Mouse (Mus musculus): ENCODE results near the gene Vamp5. TPM values are rescaled to one million over a fixed set of nuclear protein-coding genes. Genes with fewer than 3 reads are reported as not detected.

The Vamp5 gene
- polyA plus RNA-seq (2016; fragmentation: Nextera tagmentation; extraction: Ambion mirVana), result 10.2 and 12.7 TPM in 2 replicates

- H3K27ac ChIP-seq (replicated peaks), result no peak within 1 kb of the TSS
- no peaks in the 10 kb centered on the region for H3K9me3 ChIP-seq
- peak within 1 kb of the TSS; percentile 45 for H3K4me3 ChIP-seq
- 3% methylated on average over 49 of the region's 49 CpGs for WGBS
- H3K27me3 ChIP-seq, result peaks cover 38% of the 10 kb centered on the region
- peak within 1 kb of the TSS; percentile 60 for H3K4me2 ChIP-seq (replicated peaks)
- peaks cover 6% of the 10 kb centered on the region; the same call in 1 of the 2 replicates for H3K4me1 ChIP-seq
- ATAC-seq (ENCODE audit: low FRiP score, low read depth), result peak; percentile 71
- H3K9ac ChIP-seq (replicated peaks), result peak within 1 kb of the TSS; percentile 47; the same call in 1 of the 2 replicates
- H3K36me3 ChIP-seq, result no peaks in the 10 kb centered on the region
Observed at GRCm38 (mm10) chr6:72380131-72380770, at the start of gene Vamp5. Gene Vamp5, minus strand, starts transcription at chr6:72380468.

- no peak overlapping the region for H3K9ac ChIP-seq (replicated peaks)
- H3K4me2 ChIP-seq (replicated peaks), result no peak overlapping the region
- no peaks in the 10 kb centered on the region for H3K27me3 ChIP-seq
- no peak overlapping the region for H3K27ac ChIP-seq (replicated peaks)
- no peaks in the 10 kb centered on the region for H3K4me1 ChIP-seq
- no peaks in the 10 kb centered on the region for H3K9me3 ChIP-seq
- no peak for ATAC-seq (ENCODE audit: low FRiP score, low read depth)
- peaks cover 71% of the 10 kb centered on the region for H3K36me3 ChIP-seq
- WGBS, result 90% methylated on average over 21 of the region's 21 CpGs
- no peak overlapping the region for H3K4me3 ChIP-seq
Observed at GRCm38 (mm10) chr6:72429061-72429842, 49.0 kb upstream of the Vamp5 start.

DNA sequence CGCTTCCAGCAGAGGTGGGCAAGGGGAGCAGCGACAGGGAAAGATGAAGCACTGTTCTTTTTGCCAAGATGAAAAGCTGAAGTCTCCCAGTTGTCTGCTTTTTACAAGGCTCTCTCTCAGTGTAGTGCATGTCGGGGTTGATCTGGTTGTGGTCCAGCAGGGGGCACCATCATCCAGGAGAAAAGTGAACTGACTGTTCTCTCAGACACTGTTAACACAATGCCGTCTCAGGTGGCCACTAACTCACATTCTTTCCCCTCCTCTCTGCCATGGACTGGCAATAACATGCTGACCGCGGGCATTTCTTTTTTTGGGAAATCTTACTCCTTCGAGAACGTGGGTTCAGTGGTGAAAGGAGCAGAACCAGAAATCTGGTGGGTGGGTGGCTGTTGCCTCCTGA is 47.8 kb upstream of the Vamp5 start:
- no peak overlapping the region; the same call in 1 of the 2 replicates for H3K27ac ChIP-seq (replicated peaks)
- no peaks in the 10 kb centered on the region for H3K4me1 ChIP-seq
- no peaks in the 10 kb centered on the region for H3K27me3 ChIP-seq
- no peak overlapping the region for H3K9ac ChIP-seq (replicated peaks)
- H3K36me3 ChIP-seq, result peaks cover 73% of the 10 kb centered on the region
- H3K9me3 ChIP-seq, result no peaks in the 10 kb centered on the region
- ATAC-seq (ENCODE audit: low FRiP score, low read depth), result peak; percentile 83
- H3K4me3 ChIP-seq, result no peak overlapping the region
- H3K4me2 ChIP-seq (replicated peaks), result no peak overlapping the region
- 42% methylated on average over 8 of the region's 8 CpGs for WGBS

GRCm38 (mm10) chr6:72425646-72426045 is 45.4 kb upstream of the Vamp5 start:
- Histone ChIP-seq H3K9ac (replicated peaks) (no peak overlapping the region), H3K4me1 (no peaks in the 10 kb centered on the region), H3K9me3 (no peaks in the 10 kb centered on the region), H3K27me3 (no peaks in the 10 kb centered on the region), H3K27ac (replicated peaks) (no peak overlapping the region), H3K4me3 (no peak overlapping the region), H3K4me2 (replicated peaks) (no peak overlapping the region), H3K36me3 (peaks cover 67% of the 10 kb centered on the region)
- 94% methylated on average over 11 of the region's 11 CpGs for WGBS
- ATAC-seq (ENCODE audit: low FRiP score, low read depth), result no peak

DNA sequence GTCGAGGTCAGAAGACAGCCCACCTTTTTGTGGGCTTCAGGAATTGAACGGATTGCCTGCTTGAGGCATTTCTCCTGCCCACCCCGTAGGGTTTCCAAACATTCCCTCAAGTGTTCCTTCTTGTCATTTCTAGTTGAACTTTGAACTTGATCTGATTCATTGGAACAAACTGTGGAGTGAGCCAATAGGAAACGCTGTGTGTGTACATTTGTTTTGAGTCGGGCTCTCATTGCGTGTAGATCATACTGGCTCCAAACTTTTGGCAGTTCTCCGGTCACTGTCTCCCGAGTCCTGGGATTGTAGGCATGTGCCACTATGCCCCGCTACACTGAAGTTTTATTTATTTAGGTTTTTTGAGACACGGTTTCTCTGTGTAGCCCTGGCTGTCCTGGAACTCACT is 40.6 kb upstream of the Vamp5 start:
- ATAC-seq (ENCODE audit: low FRiP score, low read depth), result no peak
- no peak overlapping the region for H3K27ac ChIP-seq (replicated peaks)
- H3K36me3 ChIP-seq, result peaks cover 70% of the 10 kb centered on the region
- no peak overlapping the region for H3K4me2 ChIP-seq (replicated peaks)
- 94% methylated on average over 10 of the region's 10 CpGs for WGBS
- no peak overlapping the region for H3K9ac ChIP-seq (replicated peaks)
- H3K27me3 ChIP-seq, result no peaks in the 10 kb centered on the region
- H3K4me1 ChIP-seq, result no peaks in the 10 kb centered on the region
- H3K4me3 ChIP-seq, result no peak overlapping the region
- H3K9me3 ChIP-seq, result no peaks in the 10 kb centered on the region

GRCm38 (mm10) chr6:72419806-72420205 is 39.5 kb upstream of the Vamp5 start:
- H3K27me3 ChIP-seq, result no peaks in the 10 kb centered on the region
- H3K36me3 ChIP-seq, result peaks cover 59% of the 10 kb centered on the region
- no peak overlapping the region for H3K4me2 ChIP-seq (replicated peaks)
- peaks cover 5% of the 10 kb centered on the region for H3K4me1 ChIP-seq
- H3K27ac ChIP-seq (replicated peaks), result no peak overlapping the region
- H3K9ac ChIP-seq (replicated peaks), result no peak overlapping the region
- H3K4me3 ChIP-seq, result no peak overlapping the region
- H3K9me3 ChIP-seq, result no peaks in the 10 kb centered on the region
- 88% methylated on average over 1 of the region's 1 CpGs for WGBS
- no peak for ATAC-seq (ENCODE audit: low FRiP score, low read depth)

DNA sequence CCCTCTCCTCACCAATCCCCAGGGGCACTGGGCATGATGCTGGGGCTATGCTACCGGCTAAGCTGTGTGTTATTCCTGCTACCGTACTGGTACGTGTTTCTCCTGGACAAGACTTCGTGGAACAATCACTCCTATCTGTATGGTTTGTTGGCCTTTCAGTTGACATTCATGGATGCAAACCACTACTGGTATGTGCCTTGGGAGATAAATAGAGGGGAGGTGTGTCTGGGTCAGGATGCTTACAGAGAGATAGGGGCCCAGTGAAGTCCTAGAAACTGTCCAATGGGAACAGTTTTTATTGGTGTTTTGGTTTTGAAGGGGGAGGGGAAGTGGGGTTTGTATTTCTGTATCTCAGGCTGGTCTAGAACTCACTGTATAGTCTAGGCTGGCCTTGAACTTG is 38.0 kb upstream of the Vamp5 start:
- Histone ChIP-seq H3K27ac (replicated peaks) (no peak overlapping the region), H3K27me3 (no peaks in the 10 kb centered on the region), H3K4me1 (peaks cover 9% of the 10 kb centered on the region), H3K4me3 (no peak overlapping the region), H3K9ac (replicated peaks) (no peak overlapping the region), H3K36me3 (peaks cover 44% of the 10 kb centered on the region), H3K9me3 (no peaks in the 10 kb centered on the region), H3K4me2 (replicated peaks) (no peak overlapping the region)
- 96% methylated on average over 4 of the region's 4 CpGs for WGBS
- ATAC-seq (ENCODE audit: low FRiP score, low read depth), result no peak

DNA sequence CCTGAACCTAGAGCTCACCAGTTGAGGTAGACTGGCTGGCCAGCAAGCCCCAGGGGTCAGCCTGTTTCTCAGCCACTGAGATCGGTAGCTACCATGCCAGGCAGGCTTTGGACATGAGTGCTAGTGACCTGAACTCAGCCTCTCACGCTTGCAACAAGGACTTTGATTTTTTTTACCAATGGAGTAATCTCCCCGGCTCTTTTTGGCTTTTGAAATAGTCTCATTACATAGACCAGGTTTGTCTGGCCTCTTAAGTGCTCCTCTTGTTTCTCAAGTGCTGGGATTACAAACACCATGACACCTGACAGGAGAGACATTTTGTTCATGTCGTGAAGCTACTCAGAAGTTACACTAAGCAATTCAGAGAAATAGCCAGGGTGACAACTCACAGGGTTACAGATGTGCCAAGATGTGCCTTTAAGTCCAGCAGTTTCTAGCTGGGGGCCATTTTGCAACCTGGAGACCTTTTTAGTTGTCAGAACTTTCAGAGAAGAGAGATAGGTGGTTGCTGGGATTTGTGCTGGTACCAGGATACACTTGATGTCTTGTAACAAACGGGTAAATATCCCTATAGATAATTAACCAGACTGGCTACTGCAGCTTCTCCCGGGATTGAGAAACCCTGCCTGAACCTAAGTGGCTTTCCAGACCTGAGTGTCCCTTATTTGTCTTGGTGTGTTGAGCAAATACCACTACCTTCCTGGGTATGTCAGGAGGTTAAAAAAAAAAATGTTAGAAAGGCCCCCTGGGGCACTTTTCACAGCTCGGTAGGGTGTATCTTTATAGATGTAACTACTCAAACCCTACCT is 35.9 kb upstream of the Vamp5 start:
- Histone ChIP-seq H3K9ac (replicated peaks) (no peak overlapping the region), H3K36me3 (peaks cover 31% of the 10 kb centered on the region), H3K4me1 (peaks cover 9% of the 10 kb centered on the region), H3K27me3 (no peaks in the 10 kb centered on the region), H3K27ac (replicated peaks) (no peak overlapping the region), H3K4me3 (no peak overlapping the region), H3K4me2 (replicated peaks) (no peak overlapping the region), H3K9me3 (no peaks in the 10 kb centered on the region)
- WGBS, result 87% methylated on average over 7 of the region's 7 CpGs
- no peak for ATAC-seq (ENCODE audit: low FRiP score, low read depth)

GRCm38 (mm10) chr6:72415181-72415580 is 34.9 kb upstream of the Vamp5 start:
- peaks cover 9% of the 10 kb centered on the region for H3K4me1 ChIP-seq
- no peaks in the 10 kb centered on the region for H3K9me3 ChIP-seq
- H3K9ac ChIP-seq (replicated peaks), result no peak overlapping the region
- H3K27ac ChIP-seq (replicated peaks), result no peak overlapping the region
- 75% methylated on average over 5 of the region's 5 CpGs for WGBS
- ATAC-seq (ENCODE audit: low FRiP score, low read depth), result no peak
- peaks cover 25% of the 10 kb centered on the region for H3K36me3 ChIP-seq
- peak overlapping the region; percentile 60; the same call in 1 of the 2 replicates for H3K4me3 ChIP-seq
- H3K4me2 ChIP-seq (replicated peaks), result peak overlapping the region; percentile 77
- H3K27me3 ChIP-seq, result no peaks in the 10 kb centered on the region

DNA sequence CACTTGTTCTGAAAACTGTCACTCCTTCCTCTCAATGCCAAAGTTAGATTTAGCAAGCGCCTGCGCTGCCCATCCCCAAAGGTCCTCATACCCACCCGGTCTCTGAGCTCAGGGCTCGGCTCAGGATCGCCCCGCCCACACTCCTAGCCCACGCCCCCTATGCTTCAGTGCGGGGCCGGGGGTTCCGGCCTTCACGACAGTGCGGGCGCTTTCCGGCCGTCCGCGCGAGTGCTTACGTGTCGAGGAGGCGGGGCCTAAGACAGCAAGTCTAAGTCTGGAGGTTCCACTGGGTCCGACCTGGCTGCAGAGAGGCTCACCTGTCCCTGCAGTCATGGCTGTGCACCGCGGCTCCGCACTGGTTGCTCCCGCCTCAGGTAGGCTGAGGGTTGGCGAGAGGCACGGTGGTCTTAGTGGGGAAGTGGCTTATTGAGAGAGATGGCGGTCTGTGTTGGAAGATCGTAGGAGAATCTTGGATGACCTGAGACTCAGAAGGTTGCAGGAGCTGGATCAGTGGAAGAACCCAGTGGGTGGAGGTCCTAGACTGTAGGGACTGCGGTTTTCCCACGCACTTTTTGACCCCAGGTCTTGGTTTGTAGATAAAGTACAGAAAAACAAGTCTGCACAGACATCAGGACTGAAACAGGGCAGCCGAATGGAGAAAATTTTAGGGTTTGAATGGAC is 33.9 kb upstream of the Vamp5 start, which contains the start of gene Ggcx:
Ggcx (plus strand) TSS at position 233 of the 681 bp plus-strand sequence.
- WGBS, result 2% methylated on average over 33 of the region's 33 CpGs

GRCm38 (mm10) chr6:72410518-72410917 is 30.2 kb upstream of the Vamp5 start:
- Histone ChIP-seq H3K4me1 (peaks cover 9% of the 10 kb centered on the region), H3K4me3 (no peak overlapping the region), H3K27me3 (no peaks in the 10 kb centered on the region), H3K9ac (replicated peaks) (no peak overlapping the region), H3K27ac (replicated peaks) (no peak overlapping the region), H3K4me2 (replicated peaks) (no peak overlapping the region), H3K36me3 (no peaks in the 10 kb centered on the region), H3K9me3 (no peaks in the 10 kb centered on the region)
- WGBS, result 82% methylated on average over 7 of the region's 7 CpGs
- no peak for ATAC-seq (ENCODE audit: low FRiP score, low read depth)

More for the DNA sequence above, 33.9 kb upstream of the Vamp5 start, which contains the start of gene Ggcx:
- peak; percentile 97 for ATAC-seq (ENCODE audit: low FRiP score, low read depth)
- Histone ChIP-seq H3K4me3 (peak within 1 kb of the TSS; percentile 60), H3K27ac (replicated peaks) (peak within 1 kb of the TSS; percentile 35; the same call in 1 of the 2 replicates), H3K4me1 (peaks cover 9% of the 10 kb centered on the region), H3K27me3 (no peaks in the 10 kb centered on the region), H3K36me3 (peaks cover 20% of the 10 kb centered on the region), H3K4me2 (replicated peaks) (peak within 1 kb of the TSS; percentile 77), H3K9ac (replicated peaks) (peak within 1 kb of the TSS; percentile 74), H3K9me3 (no peaks in the 10 kb centered on the region)
